Mouse (Mus musculus): ENCODE results near the gene Ccl22. TPM values are rescaled to one million over a fixed set of nuclear protein-coding genes. Genes with fewer than 3 reads are reported as not detected.
A peak's percentile ranks its signal among the peaks of the same experiment; 100 is the strongest.

Ccl22 gene
- polyA plus RNA-seq, 1 experiment = 0.22 TPM

GRCm38 (mm10) chr8:94776346-94776745, 31.0 kb downstream of the Ccl22 start:
- DNase-seq (ENCODE audit: extremely low spot score in 1 of 2, low spot score in 1 of 2) = no peak

GRCm38 (mm10) chr8:94778036-94778435, 32.6 kb downstream of the Ccl22 start:
- DNase-seq (ENCODE audit: extremely low spot score in 1 of 2, low spot score in 1 of 2) = no peak

DNA sequence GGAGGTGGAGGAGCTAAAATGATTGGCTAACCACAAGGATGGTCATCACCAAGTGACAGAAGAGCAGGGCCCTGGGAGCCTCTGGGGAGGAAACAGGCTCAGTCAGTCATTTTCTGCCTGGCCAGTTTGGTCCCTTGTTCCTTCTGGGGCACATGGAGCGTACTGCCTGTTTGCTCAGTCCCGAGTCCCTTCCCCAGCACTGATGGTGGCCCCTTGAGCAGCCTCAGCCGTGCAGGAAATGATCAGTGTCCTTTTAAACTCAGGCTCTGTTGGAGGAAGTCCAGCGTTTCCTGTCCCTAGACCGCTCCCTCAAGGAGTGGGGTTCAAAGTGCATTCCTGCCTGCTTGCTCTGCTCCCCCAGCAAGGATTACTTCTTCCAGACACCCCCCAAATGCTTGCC, 33.1 kb downstream of the Ccl22 start:
- no peak for DNase-seq (ENCODE audit: extremely low spot score in 1 of 2, low spot score in 1 of 2)

GRCm38 (mm10) chr8:94778895-94779533, 33.6 kb downstream of the Ccl22 start:
- no peak for DNase-seq (ENCODE audit: extremely low spot score in 1 of 2, low spot score in 1 of 2)

DNA sequence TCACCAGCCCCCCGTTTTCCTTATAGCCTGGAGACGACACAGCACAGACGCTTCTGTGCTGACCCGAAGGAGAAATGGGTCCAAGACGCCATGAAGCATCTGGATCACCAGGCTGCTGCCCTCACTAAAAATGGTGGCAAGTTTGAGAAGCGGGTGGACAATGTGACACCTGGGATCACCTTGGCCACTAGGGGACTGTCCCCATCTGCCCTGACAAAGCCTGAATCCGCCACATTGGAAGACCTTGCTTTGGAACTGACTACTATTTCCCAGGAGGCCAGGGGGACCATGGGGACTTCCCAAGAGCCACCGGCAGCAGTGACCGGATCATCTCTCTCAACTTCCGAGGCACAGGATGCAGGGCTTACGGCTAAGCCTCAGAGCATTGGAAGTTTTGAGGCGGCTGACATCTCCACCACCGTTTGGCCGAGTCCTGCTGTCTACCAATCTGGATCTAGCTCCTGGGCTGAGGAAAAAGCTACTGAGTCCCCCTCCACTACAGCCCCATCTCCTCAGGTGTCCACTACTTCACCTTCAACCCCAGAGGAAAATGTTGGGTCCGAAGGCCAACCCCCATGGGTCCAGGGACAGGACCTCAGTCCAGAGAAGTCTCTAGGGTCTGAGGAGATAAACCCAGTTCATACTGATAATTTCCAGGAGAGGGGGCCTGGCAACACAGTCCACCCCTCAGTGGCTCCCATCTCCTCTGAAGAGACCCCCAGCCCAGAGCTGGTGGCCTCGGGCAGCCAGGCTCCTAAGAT, 34.3 kb downstream of the Ccl22 start:
- DNase-seq (ENCODE audit: extremely low spot score in 1 of 2, low spot score in 1 of 2) = no peak

- DNase-seq (ENCODE audit: extremely low spot score in 1 of 2, low spot score in 1 of 2) = no peak
Observed at GRCm38 (mm10) chr8:94780491-94781154, 35.2 kb downstream of the Ccl22 start.

DNA sequence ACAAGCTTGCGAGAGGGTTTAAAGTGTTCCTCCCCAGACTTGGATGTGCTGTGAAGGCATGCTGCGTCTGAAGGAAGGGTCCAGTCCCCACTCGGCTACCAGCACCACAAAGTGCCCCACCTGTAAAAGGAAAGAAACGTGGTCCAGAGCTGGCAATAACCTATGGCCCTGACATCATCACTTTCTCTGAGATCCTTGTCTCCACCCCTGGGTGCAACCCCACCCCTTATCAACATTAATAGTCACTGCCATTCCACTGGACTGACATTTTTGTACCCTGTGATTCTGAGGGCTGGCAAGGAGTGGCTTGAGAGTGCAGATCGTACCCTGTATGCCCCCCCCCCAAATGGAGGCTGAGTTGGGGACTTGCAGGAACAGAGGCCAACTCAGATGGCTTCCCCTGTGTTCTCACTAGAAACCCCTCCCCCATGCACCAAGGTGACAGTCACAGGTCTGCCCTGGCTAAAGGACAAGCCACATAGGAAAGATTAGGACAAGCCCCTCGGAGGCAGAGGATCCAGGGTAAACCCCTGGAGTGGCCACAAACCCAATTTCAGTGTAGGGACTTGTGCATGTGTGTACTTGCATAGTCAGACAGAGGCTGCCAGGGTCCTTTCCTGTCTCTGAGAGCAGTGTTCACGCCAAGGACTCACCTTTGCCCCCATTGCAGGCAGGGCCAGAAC, 35.9 kb downstream of the Ccl22 start:
- DNase-seq (ENCODE audit: extremely low spot score in 1 of 2, low spot score in 1 of 2) = peak in 1 of 2 experiments; percentile 1

- peak in 1 of 2 experiments; percentile 57 for DNase-seq (ENCODE audit: extremely low spot score in 1 of 2, low spot score in 1 of 2)
Observed at GRCm38 (mm10) chr8:94781838-94782235, 36.4 kb downstream of the Ccl22 start.

DNA sequence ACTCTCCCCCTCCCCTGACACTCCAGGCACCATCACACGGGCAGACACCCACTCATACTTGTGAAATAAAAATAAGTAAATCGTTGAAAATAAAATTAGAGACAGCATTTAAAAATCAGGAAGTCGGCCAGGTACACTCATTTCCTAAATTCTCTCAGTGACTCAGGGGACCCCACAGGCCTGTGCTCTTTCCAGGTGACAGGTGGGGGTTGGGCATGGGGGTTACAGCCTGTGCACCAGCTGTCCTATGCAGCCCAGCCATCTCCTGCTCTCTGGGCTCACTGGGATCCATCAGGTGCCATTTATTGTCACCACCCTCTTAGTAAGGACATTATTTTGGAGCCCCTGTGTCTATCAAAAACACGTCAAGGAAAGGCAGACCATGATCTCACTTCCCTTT, 38.5 kb downstream of the Ccl22 start:
- DNase-seq (ENCODE audit: extremely low spot score in 1 of 2, low spot score in 1 of 2) = peak in 1 of 2 experiments; percentile 43

DNA sequence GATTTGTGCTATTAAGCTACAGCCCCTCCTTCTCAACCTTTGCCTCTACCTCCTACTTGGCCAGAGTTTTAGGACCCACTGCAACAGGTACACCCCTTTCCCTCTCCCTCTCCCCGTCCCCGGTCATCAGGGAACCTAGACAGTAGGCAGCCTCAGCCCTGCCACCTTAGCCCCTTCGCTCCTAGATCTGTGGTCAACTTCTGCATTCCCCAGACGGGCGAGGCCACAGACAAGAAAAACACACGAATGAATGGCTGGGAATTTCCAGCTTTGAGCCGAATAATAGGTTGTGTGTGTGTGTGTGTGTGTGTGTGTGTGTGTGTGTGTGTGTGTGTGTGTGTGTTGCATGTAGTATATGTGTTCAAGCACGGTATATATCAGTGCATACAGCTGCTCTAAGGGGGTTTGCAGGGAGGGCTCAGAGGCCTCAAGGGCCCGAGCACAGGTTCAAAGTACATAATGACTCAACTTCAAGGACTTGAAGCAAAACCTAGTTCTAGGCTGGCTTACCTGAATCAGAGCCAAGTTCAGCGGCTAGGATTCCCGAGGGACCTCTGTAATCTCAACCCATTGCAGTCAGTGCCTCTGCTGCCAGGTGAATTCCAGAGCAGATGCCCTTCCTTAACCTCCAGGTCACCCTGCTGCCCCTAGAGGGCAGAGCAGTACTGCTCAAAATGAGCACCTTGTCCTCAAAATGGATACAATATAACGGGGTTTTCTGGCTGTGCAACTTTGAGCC, 40.0 kb downstream of the Ccl22 start:
- DNase-seq (ENCODE audit: extremely low spot score in 1 of 2, low spot score in 1 of 2) = peak in 1 of 2 experiments; percentile 37

- DNase-seq (ENCODE audit: extremely low spot score in 1 of 2, low spot score in 1 of 2) = no peak
Observed at GRCm38 (mm10) chr8:94785995-94786595, 40.7 kb downstream of the Ccl22 start.

DNA sequence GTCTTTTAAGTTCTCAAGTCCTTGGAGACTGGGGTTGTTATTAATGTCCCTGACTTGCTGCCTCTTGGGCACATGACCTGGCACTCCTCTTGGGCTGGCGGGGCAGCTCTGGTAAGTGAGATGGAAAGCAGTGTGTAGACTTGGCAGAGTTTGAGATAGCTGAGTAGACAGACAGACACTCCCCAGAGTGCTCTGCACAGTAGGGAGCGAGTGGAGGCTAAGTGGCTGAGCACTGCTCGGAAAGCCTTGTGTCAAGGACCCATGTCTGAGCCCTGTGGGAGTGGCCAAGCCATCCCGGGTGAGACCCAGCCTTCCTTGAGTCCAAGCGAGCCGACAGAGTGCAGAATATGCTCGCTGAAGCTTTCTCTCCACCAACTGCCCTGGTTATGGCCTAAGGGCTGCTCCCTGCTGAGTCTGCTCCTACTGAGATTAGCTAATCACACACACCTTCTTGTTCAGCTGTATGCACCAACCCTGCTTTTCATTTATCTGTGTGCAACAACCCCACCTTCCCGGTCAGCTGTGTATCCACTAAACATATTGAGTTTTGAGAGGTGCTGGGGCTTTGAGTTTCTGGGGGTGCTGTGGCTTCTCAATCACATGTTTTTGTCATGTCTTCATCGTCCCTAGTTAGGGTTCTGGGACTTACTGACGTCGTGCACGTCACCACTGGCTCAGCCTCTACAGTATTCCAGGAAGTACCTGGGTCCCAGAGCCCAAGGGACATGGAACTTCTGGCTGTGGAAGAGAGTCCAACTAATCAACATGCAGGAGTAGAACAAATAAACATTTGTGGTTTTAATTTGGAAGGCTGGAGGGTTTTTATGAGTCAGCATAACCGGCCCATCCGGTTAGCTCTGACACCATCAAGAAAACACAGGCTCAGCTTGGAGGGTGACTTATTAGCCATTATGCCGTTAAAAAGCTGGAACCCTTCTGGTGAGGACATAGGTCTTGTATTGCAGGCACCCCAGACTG, 42.4 kb downstream of the Ccl22 start:
- DNase-seq (ENCODE audit: extremely low spot score in 1 of 2, low spot score in 1 of 2) = no peak

DNA sequence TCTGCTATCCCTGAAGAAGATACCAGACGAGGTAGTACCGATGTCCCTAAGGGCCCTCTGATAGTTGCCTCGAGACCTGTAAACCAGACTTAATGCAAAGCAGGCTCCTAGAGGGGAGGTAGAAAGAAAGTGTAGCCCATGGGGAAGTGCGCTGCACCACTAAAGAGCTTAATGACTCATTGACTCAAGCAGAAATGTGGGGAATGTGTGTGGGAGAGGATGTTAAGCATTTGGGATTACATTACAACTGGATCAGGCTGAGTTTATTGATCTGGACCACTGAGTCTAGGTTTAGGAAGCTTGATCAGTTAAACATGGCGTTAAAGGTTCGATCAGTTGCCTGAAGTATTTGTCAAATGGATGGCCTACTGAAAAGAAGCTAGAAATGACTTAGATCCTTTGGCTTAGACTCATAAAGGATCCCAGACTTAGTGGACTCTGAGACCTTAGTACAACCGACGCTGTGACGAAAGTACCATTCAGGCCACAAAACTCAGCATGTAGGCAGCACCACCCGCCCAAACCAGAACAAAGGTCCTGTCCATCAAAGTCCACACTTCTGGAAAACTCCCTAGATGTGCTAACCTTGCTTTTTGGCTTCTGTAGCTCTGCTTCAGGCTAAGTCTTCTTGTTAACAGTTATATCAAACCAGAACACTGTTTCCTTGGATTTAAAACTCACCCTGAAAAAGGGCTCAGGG, 44.0 kb downstream of the Ccl22 start:
- no peak for DNase-seq (ENCODE audit: extremely low spot score in 1 of 2, low spot score in 1 of 2)

DNA sequence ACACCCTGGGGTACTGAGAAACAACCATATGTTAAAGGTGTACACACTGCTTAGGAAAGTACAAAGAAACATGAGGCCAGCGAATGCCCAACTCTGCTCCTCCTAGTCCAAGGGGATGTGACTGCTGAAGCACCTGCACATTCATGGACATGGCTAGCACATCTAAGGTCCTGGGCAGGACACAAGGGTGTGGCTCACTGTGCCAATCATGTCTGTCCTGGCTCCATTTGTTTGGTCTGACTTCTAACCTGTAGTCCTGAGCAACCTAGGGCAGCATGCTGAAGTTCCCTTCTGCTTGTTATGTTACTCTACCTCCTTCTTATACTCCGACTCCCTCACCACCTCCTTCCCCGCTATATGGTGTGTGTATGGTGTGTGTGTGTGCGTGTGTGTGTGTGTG, 49.0 kb downstream of the Ccl22 start:
- DNase-seq (ENCODE audit: extremely low spot score in 1 of 2, low spot score in 1 of 2) = no peak

DNA sequence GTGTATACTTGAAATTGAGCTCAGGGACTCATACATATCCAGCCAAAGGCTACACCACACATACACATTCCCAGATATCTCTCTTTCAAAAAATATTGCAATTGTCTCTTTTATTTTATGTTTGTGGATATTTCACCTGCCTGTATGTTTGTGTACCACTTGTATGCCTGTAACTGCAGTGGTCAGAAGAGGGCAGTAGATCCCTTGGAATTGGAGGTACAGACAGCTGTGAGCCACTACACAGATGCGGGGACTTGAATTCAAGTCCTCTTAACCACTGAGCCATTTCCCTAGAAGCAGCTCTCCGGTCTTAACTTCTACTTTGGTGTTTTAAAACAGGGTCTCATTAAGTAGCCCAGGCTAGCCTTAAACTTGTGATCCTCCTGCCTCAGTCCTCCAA, 49.4 kb downstream of the Ccl22 start:
- no peak for DNase-seq (ENCODE audit: extremely low spot score in 1 of 2, low spot score in 1 of 2)

DNA sequence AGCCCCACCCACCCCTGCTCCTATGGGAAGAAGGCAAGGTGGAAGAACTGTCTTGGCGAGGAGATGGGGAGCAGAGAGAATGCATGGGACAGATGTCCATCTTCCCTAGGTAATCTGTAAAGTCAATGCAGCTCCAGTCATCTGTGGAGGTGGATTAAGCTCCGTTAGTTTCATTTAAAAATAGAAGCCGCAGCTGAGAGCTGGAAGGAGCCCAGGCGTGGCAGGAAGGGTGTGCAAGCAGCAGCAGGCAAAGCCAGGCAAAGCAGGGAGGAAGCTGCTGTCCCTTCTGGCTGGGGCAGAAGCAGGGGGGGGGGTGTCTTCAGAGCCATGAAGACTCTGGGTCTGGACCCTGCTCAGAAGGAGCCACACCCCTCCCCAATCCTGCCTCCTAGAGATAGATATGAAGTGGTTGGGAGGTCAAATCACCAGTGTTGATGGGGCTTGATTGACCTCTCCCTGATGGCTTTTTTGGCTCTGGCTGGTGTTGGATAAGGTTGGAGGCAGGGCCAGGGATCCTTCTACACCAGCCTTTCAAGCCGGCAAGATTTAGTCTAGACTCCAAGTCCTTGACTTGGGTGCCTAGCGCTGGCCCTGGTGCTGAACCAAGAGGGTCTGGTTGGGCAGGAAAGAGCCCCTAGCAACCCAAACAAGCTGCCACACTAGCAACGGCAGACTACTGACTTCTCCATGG, 55.0 kb downstream of the Ccl22 start:
- DNase-seq (ENCODE audit: extremely low spot score in 1 of 2, low spot score in 1 of 2) = peak; percentile 64 to 80
